Mouse (Mus musculus): ENCODE measurements around the gene Lztfl1. TPM values are rescaled to one million over a fixed set of nuclear protein-coding genes. Genes with fewer than 3 reads are reported as not detected.
A peak's percentile ranks its signal among the peaks of the same experiment; 100 is the strongest.
"Not testable (repeated sequence)": the region's sequence is repeated elsewhere in the genome, so short reads cannot be mapped to it uniquely, and the experiment has no call there.

Gene Lztfl1
- 10 to 100 TPM; 36.6 to 40.3 TPM for total RNA-seq (2021)
- long read RNA-seq, experiment 1, full-length matches to known transcripts = 26 of 39 reads
- long read RNA-seq, experiment 1, partial matches to known transcripts = 4 of 39 reads
- long read RNA-seq, experiment 1, other reads (novel, unspliced or antisense) = 9 of 39 reads
- long read RNA-seq, experiment 2, full-length matches to known transcripts = 13 of 28 reads
- long read RNA-seq, experiment 2, partial matches to known transcripts = 10 of 28 reads
- long read RNA-seq, experiment 2, other reads (novel, unspliced or antisense) = 5 of 28 reads

DNA sequence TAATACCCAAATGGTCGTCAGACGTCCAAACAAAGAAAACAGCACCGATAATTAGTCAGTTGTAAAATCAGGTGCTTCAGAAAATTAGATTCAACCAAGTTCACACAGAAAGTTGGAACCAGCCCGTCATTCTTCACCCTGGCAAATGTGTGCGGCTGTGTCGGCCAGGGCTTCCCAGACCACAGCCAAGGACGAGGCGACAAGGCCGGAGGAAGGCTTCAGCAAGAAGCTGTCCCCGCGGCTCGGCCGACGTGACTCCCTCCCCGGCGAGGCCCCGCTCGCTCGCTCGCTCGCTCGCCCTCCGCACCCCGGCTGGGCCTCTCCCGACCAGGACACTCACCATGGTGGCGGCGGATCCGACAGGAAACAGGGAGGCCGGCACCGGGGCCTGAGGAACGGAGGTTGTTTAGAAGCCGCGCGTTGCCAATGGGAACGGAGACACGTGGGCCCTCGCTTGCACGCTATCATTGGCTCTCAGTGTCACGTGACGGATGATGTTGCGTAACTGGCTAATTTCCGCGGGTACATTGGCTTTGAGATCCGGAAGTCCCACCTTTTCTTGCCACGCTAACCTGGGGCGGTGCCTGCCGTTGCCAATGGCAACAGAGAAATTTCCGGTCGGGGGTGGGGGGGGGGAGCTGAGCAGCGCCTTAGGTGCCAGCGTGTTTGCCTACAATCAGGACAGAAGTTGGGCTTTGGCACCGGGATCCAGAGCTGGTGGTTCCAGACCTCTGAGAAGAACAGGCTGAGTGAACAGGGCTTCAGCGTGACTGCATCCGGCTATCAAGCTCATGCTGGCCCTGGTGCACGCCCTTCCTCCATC is at the start of gene Lztfl1:
Gene Lztfl1, minus strand, starts transcription at position 512 of the 823 bp plus-strand sequence.
- DNase-seq = peak; percentile 96

GRCm38 (mm10) chr9:123766996-123767395 is 49.5 kb upstream of the Lztfl1 start:
- no peak for DNase-seq

DNA sequence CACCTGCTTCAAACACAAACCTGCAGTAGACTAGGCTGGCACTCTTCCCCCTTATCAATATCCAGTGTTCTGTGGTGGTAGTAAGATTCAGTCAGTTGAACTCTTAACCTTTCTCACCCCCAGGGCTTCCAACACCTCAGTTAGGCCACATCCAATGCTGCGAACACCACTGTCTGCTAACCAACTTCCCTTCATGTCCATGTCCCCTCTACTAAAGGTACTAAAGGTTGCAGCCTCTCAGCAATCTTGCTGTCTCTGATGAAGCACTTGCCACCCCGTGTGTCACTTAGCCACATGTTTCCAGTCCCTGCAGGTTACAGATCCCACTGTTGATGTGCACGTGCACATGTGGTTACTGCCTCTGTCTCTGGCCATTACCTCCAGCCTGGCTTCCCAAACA is 46.3 kb upstream of the Lztfl1 start:
- DNase-seq = no peak

DNA sequence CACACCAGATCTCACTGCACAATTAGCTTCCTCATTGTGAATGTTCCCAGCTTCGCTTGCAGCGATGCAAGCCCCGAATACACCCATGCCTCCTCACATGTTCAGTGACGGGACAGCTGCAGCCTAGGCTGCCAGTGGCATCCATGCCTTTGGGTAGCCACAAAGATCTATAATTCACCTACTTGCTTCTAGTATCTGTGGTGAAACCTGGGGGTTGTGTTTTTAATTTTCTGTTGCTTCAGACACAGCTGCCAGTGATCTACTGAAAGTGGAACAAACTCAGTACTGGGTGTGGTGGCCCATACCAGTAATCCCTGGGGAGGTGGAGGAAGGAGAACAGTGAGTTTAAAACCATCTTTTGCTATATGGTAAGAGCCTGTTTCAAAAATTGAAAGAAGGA is 45.4 kb upstream of the Lztfl1 start:
- no peak for DNase-seq

DNA sequence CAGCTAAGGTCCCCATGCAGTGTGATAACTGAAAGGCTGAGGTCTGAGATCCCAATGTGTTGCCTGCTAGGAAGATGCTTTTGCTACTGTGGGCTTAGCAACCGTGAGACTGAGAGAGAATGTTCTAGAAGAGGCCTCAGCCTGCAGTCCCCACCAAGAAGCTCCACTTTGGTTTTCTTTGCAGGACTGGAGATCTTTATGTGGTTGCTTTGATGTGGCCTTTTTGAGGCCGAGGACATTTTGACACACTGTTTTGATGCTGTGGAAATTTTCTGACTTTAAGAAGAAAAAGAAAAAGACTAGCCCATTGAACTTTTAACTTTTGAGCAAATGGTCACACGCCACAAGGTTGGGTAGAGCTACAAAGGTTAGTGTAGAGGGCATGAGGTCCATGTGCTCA is 43.3 kb upstream of the Lztfl1 start:
- DNase-seq = no peak

DNA sequence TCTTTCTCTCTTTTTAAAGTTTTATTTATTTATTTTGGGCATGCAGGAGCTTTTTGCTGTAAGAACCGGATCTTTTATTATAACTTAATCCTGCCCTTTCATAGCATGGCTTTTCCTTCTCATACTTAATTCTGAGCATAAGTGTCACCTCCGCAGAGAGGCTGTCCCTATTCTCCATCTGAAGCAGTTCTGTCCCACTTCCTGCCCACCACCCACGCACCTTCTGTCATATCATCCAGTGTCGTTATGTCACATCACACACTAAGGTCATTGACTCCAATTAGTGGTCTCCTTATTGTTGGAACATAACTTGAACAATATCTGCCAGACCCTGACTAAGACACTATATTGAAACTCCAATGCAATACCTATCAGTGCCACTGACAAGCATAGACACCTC is 41.1 kb upstream of the Lztfl1 start:
- DNase-seq = no peak

DNA sequence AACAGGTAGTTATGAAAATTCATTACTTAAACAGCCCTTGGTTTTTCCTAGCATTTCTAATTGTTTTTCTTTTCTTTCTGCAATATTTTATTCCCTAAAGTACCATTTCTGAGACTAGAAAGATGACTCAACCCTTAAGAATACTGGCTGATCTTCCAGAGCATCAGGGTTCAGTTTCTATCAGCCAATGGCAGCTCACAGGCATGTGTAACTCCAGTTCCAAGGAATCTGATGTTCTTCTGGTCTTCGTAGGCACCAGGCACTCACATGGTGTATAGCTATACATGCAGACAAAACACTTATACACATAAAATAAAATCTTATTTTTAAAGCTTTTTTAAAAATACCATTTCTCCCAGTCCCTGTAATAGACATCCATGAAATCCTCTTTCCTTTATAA is 40.7 kb upstream of the Lztfl1 start:
- DNase-seq = no peak

DNA sequence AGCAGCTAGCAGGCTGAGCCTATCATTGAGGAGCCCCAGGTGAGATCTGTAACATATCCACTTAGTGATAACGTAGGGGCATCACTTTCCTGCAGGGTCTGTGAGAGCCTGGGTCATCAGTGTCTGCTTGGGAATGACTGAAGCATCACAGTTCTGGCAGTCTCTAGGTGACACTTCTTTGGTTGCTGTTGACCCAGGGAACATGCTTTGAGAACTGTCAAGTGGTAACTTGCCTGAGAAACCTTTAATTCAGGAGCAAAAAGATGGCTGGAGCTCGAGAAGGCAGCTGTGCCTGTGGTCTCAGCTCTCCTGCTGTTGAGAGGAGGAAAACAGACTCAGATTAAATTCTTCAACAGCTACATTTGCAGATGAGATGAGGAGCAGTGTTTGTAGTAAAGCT is 39.8 kb upstream of the Lztfl1 start:
- DNase-seq = no peak

- DNase-seq = no peak
Measured at GRCm38 (mm10) chr9:123756752-123757151, 39.3 kb upstream of the Lztfl1 start.

GRCm38 (mm10) chr9:123754333-123754732 is 36.8 kb upstream of the Lztfl1 start:
- no peak for DNase-seq

- DNase-seq = not testable (repeated sequence)
Measured at GRCm38 (mm10) chr9:123749687-123750086, 32.2 kb upstream of the Lztfl1 start.

- no peak for DNase-seq
Measured at GRCm38 (mm10) chr9:123740799-123741198, 23.3 kb upstream of the Lztfl1 start.

DNA sequence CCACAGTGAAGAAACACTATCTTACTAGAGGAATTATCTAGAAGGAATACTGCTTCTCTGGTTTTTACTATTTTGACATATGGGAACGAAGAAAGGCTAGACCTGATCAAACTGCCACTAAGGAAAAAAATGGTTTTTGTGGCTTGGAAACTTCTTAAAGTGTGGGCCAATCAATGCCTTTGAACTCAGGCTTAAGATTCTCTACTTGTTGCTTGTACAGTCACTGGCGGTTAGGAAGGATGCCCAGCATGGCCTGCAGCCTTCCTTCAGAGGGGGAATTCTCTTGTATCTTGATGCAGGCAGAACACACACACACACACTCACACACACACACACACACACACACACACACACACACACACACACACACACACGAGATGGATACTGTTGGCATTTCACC is 16.6 kb upstream of the Lztfl1 start:
- DNase-seq = no peak

DNA sequence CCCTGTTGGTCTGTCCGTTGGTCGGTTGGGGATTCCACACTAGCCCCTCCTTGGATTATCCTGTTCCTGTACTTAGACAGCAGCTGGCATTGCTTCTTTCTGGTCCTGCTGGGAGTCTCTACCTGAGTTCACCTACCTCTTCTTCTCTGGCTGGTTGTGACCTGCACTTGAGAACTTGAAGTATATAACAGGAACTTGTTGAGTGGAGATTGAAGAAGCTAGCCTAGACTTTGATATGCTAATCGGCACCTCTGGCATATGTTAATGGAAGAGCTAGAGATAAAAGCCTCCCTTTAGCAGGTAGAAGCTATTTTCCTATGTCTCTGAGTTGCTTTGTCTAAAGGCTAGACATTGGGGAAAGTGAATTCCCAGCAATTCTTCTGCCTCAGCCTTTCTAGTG is 13.8 kb upstream of the Lztfl1 start:
- DNase-seq = no peak

DNA sequence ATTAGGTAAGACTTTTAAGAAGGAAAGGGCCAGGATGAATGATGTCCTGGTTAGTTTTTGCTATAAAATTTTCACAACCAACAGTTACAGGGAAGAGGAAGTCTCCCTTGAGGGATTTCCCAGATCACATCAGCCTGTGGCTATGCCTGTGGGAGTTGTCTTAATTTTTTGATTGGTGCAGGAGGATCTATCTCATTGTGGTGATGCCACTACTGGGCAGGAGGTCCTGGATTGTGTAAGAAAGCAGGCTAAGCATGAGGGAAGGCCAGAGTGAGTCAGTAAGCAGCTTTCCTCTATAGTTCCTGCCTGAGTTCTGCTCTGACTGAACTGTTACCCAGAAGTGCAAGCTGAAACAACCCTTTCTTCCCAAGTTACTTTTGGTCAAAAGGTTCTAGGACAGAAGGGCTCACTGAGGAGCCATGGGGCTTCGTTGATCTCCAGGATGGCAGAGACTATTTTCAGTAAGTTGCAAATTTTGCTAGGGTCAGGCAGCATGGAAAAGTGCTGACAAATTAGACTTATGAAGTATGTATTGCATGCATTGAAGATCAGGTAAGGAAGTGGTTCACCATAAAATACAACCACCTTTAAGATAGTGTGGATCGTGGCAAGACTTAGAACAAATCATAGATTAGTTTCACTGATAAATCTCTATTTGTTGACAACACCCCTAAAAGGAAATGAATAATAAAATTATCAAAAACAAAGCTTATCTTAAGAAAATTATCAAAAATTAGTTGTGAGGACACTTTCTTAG is 5.4 kb upstream of the Lztfl1 start:
- no peak for DNase-seq

GRCm38 (mm10) chr9:123716301-123716700 is 1.2 kb downstream of the Lztfl1 start:
- peak; percentile 3 for DNase-seq

GRCm38 (mm10) chr9:123713111-123713510 is 4.4 kb downstream of the Lztfl1 start:
- no peak for DNase-seq

DNA sequence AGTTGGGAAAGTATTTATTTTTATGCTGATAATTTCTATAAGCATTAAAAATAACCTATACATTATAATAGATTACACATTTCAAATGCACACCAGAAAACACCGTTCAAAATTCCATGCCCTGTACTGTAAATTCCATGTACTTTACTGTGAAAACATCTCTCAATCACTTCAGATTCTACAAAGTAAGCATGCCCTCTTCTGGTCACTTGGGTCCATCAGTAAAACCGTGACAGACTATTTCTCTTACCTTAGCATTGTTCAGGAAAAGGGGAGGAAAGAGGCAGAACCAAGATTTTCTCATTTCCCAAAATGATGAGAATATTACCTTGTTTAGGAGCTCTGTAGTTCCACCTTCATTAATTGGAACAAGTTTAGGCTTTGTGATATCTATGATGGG is 8.3 kb downstream of the Lztfl1 start:
- no peak for DNase-seq

DNA sequence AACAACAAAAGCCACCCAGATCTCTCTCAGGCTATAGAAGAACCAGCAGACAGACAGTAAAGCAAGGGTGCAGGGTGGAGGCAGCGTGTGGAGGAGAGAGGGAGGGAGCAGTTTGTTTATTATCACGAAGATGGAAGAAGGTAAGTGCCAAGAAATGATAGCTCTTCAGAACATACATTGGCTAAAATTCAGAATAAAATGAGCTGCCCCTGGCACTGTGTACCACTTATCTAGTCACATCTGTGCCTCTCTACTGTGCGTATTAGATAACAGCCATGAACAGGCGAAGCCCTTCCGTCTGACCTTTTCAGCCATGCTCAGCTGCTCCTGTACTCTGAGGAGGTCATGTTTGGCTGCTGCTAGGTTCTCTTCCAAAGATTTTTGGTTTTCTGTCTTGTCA is 15.7 kb downstream of the Lztfl1 start:
- no peak for DNase-seq

DNA sequence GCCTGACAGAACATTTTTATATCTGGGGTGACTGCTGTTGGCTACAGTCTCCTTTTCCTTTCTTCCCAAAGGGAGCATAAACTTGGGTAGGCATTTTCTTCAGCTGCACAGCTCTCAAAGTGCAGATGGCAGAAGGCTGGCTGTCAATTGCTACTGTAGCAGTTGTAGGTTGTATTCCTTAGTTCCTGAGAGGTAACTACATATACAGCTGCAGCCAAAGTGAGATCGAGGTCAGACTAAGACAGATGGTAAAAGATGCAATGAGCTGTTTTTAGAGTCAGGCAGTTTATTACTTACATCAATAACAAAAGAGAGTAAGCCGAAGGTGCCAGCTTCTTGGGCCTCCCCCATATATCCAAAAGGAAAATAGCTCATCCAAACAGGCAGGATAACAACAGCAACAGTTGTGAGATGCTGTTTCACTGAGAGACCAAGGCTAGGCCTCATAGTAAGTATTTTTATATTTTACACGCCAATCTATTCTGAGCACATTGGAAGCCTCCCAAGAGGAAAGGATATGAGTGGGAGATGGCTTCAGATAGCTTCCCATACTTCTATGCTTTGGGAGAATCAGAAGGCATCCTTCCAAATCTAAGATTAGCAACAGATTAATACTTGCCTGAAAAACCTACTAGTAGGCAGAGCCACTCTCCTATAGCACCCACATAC is 21.7 kb downstream of the Lztfl1 start:
- no peak for DNase-seq

GRCm38 (mm10) chr9:123688227-123688626 is 29.3 kb downstream of the Lztfl1 start:
- DNase-seq = no peak

- DNase-seq = no peak
Measured at GRCm38 (mm10) chr9:123686206-123686605, 31.3 kb downstream of the Lztfl1 start.

- no peak for DNase-seq
Measured at GRCm38 (mm10) chr9:123683704-123684103, 33.8 kb downstream of the Lztfl1 start.
